Mouse (Mus musculus): ENCODE data around the gene Dach2.
"Not testable (repeated sequence)": the region's sequence is repeated elsewhere in the genome, so short reads cannot be mapped to it uniquely, and the experiment has no call there.

Dach2 gene

DNA sequence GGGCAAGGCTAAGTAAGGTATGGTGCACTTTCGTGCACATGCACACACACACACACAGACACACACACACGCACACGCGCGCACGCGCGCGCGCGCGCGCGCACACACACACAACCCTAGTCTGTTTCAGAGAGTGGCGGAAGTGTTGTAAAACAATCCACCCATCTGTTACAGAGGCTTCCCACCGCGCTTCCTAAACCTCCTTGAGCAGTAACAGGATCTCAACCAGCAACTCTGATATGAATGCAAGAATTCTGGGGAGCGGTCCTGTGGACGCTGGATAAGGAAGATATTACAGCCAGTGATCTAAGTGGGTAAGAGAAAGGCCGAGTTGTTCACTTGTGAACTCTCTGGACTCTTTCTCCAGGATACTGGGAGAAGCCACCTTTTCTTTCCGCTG is at the start of gene Dach2:
Dach2 (plus strand) TSS at position 107 of the 400 bp plus-strand sequence.
- DNase-seq = peak; percentile 15

DNA sequence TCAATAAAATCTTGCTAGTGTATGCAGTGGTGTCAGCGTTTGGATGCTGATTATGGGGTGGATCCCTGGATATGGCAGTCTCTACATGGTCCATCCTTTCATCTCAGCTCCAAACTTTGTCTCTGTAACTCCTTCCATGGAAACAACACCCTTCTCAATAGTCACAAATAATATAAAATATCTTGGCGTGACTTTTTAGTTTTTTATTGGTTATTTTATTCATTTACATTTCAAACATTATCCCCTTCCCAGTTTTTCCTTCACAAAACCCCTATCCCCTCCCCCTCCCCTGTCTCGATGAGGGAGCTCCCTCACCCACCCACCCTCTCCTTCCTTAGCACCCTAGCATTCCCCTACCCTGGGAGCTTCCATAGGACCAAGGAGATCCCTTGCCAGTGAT is 44.9 kb upstream of the Dach2 start:
- DNase-seq = not testable (repeated sequence)

DNA sequence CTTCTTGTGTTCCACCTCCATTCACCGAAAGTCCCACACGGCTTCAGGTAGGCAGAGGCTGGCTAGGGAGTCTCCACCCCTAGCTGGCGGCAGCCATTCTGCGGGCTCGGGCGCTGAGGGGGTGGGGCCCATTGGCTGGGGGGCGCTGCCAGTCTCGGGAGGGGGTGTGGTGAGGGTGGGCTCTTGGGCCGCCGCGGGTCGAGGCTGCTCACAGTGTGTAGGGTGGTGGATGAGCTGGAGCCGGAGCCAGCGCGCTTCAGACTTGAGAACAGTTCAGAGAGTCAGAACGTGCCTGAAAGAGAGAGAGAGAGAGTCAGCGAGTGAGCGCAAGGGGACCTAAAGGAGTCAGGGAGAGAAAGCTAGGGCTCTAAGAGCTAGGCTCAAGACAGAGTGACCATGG is 721 bp downstream of the Dach2 start:
- peak; percentile 79 for DNase-seq

- no peak for DNase-seq
Measured at GRCm38 (mm10) chrX:113298468-113298867, 1.2 kb downstream of the Dach2 start.

- no peak for DNase-seq
Measured at GRCm38 (mm10) chrX:113304323-113304722, 7.0 kb downstream of the Dach2 start.

- no peak for DNase-seq
Measured at GRCm38 (mm10) chrX:113338143-113338542, 40.8 kb downstream of the Dach2 start.

DNA sequence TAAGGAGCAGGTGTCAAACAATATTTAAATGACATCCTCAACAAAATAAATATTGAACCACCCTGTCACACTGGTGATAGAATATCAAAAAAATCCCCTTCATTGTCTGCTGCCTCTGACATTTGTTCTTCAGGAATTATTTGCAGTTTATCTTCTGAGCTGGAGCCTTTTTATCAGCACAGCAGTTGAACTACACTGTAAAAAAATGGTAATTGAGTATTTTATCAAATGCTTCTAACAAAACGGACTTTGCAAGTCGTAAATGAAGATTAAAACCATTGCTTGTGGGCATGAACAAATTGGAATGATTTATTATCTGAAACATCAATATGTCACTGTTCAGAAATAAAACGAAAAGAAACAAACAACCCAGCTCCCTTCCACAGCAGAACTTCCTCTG is 97.1 kb downstream of the Dach2 start:
- no peak for DNase-seq

- no peak for DNase-seq
Measured at GRCm38 (mm10) chrX:113408756-113409155, 111.4 kb downstream of the Dach2 start.

- no peak for DNase-seq
Measured at GRCm38 (mm10) chrX:113421517-113422187, 124.3 kb downstream of the Dach2 start.

DNA sequence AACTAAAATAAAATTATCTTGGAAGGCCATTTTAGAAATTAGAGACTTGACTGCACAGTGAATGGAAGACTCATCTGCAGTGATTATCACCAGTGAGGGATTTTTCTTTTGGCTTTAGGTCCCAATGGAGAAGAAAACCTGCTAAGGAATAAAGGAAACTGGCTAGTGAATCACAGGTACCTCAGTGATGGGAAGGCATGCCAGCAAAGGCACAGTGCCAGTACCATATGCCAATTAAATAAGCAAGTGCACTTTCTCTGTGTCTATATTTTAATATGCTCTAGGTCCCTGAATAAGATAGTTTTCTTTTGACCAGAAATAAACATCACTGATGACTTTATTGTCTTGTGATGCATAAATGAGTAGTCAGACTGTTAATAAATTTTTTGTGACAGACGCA is 184.8 kb downstream of the Dach2 start:
- DNase-seq = no peak

GRCm38 (mm10) chrX:113545106-113545505 is 247.8 kb downstream of the Dach2 start:
- no peak for DNase-seq

GRCm38 (mm10) chrX:113563897-113564296 is 266.6 kb downstream of the Dach2 start:
- no peak for DNase-seq

DNA sequence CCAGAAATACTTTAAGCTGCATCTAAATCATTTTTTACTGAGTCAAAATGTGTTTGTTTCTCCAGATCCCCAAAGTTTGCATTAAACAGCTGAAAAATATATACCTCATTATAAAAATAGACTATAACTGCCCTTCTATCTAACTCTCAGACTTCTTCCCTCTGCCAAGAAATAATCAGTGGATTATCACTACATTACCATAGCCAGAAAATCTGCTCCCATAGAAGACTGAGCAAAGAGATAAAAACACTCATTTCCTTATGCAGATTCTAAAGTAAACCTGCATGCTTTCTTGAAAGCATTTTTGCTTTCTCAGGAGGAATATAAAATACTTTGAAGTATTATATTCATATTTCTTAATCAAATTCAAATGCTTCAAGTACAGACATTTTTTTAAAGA is 368.8 kb downstream of the Dach2 start:
- DNase-seq = no peak

GRCm38 (mm10) chrX:113687163-113687562 is 389.9 kb downstream of the Dach2 start:
- DNase-seq = no peak

- no peak for DNase-seq
Measured at GRCm38 (mm10) chrX:113712363-113712762, 415.1 kb downstream of the Dach2 start.

GRCm38 (mm10) chrX:113724124-113724523 is 426.8 kb downstream of the Dach2 start:
- no peak for DNase-seq

DNA sequence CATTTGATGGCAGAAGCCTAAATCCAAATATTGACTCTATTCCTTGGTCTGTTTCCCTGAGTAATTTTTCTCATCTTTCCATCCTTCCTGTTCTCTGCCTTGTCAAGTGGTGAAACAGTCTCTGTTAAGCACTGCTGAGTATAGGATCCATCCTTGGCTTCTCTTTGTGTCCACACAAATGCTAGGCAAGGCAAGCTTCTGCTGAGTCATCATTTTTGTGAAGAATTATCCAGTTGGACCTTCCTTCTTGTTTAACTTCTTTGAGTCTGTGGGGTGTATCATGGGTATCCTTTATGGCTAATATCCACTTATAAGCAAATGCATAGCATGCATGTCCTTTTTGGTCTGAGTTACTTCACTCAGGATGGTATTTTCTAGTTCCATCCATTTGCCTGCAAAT is 449.8 kb downstream of the Dach2 start:
- DNase-seq = no peak

DNA sequence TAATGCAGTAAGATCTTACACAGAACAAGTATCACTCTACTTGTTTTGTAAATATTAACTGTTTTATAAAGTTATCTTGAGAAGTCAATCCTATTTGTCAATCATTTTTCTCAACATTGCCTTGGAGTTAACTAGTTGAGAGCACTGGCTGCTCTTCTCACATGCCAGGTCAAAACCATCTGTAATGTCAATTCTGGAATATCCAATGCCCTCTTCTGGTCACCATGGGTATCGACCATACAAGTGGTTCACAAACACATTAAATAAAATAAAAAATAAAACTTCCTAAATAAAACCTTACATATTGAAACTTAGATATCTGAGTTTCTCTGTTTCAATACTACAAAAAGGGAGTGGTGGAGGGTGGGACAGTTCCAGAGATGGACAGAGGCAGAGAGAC is 495.0 kb downstream of the Dach2 start:
- no peak for DNase-seq

DNA sequence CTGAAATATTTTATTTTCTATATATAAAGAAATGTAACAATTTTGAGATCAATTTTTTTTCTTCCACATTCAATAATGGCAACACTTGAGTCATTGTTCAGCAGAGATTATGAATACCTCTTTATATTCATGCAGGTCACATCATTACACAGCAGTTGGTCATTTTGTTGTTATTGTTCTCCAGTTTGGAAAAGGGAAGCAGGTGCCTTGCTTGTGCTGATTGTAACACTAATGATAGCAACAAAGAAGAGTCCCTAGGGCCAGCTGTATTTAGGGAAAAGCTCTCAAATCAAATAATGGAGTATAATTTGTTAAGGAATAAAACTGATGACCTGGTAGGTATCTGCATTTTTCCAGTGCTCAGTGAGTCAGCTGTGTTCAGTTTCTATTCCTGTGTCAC is 513.1 kb downstream of the Dach2 start:
- DNase-seq = no peak

DNA sequence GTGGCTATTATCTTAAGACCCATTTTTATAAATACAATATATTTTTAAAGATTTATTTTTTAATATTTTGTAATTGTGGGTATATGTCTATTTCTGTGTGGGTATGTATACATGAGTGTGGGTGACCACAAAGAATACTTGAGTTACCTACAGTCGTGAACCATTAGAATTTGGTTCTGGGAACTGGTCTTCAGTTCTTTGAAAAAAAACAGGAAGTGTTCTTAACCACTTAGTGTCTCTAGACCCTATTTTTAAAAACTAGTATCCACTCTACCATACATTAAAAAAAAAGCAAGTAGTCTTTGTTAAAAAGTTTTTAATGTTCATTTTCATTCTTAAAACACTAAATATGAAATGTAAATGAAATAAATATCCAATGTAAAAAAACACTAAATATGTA is 529.5 kb downstream of the Dach2 start:
- no peak for DNase-seq

- DNase-seq = no peak
Measured at GRCm38 (mm10) chrX:113833062-113833461, 535.8 kb downstream of the Dach2 start.

GRCm38 (mm10) chrX:113867835-113868495 is 570.7 kb downstream of the Dach2 start:
- DNase-seq = no peak
